Mouse (Mus musculus): ENCODE data around the gene Olfr1265. TPM values are rescaled to one million over a fixed set of nuclear protein-coding genes. Genes with fewer than 3 reads are reported as not detected.

Gene Olfr1265
- polyA plus RNA-seq (2012), result not detected in 2 replicates

DNA sequence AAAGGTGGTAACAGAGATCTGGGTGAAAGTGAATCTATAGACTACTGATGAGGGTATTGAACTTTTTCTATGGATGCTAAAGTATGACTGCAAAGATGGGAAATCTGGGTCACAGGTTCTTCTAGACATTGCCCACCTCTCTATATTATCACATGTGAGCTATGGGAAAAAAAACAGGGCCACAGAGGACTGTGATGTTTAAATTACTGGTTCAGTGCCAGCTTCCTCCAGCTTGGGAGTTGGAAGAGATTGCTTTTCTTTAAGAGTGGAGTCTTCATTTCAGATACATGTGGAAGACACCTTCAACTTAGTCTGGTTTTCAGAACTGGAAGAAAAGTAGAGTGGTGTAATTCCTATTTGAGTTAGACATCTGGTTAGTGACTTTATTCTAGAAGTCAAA is at the start of gene Olfr1265:
Gene Olfr1265 (plus strand): TSS at position 301 of the 400 bp plus-strand sequence.

DNA sequence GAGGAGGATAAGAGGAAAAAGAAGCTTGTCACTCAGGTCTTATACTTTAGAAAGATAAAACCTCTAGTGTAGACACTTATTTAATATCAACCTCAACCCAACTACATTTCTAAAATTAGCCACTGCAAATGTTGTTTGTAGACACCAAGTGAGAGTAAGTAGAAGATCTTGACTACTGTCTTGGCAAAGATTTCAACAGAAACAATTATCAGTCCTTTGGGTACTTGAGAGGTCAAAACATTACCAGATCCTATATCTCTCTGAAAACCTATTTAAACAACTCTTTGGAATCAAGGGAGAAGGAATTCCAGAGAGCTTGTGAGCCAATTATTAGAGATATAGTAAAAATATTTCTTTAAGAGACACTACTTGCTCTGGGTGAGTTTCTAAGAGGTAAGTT is 44.2 kb upstream of the Olfr1265 start, which contains the start of gene Olfr1261:
Gene Olfr1261 (plus strand): TSS at position 301 of the 400 bp plus-strand sequence.

DNA sequence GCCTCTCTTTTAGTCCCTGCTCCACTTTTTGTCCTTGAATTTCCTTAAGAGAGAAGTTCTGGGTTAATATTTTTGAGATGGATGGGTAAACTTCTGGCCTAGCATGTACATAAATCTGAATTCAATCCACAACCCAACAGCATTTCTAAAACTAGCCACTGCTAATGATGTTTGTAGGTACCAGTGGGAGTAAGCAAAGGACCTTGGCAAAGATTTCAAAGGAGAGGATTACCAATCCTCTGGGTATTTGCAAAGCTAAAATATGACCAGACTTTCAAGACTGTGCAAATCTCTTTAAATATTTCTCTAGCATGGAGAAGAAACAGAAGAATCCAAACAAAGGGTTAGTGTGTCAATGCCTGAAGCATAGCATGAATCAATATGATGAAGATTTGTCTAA is 35.3 kb upstream of the Olfr1265 start, which contains the start of gene Olfr1262:
Gene Olfr1262 (plus strand): TSS at position 301 of the 400 bp plus-strand sequence.

DNA sequence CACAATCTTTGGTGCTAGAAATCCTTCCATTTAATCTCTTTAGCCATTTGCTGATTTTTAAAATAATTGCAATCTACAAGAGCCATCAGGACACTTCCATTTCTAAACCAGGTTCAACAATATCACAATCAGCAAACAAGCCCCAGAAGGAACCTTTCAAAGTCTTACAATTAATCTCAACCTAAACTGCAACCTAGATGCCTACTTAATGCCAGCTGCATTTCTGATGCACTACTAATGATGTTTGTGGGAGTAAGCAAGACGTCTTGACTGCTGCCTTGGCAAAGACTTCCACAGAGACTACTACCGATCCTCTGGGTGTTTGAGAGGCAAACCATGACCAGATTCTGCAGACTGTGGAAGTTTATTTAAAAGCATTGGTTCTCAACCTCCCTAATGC is 23.3 kb upstream of the Olfr1265 start, which contains the start of gene Olfr1263:
Gene Olfr1263 (plus strand): TSS at position 301 of the 400 bp plus-strand sequence.

DNA sequence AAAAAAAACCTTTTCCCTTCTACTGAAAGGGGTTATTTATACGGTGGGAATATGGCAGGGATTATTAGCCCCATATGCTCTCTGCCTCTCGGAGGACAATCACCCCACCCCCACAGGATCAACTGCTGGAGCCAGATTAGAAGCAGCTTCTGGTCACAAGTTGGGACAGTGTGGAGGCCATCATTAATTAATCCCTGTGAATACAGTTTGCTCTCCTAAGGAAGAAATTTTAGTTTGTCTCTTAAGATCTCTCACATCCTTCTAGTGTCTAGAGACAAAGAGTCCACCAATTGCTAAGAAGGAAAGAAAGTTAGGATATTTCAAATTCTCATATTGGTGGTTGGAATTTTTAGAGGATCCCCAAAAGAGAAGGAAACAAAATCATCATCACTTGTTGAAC is 9.7 kb upstream of the Olfr1265 start, which contains the start of gene Olfr1264:
Gene Olfr1264 (minus strand): TSS at position 101 of the 400 bp plus-strand sequence.

DNA sequence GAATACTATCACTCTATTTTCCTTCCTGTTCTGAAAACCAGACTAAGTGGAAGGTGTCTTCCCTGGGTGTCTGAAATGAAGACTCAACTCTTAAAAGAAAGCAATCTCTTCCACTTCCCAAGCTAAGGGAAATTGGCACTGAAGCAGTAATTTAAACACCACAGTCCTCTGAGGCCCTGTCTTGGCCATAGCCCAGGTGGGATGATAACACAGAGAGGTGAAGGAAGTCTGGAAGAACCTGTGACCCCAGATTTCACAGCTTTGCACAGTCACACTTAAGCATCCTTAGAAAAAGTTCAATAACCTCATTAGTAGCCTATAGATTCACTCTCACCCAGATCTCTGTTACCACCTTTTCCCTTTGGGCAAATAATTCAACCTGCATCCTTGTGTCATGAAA is 28.4 kb downstream of the Olfr1265 start, which contains the start of gene Olfr140:
Gene Olfr140 (minus strand): TSS at position 101 of the 400 bp plus-strand sequence.

Other genes with a start within 250 kb of the Olfr1265 start
- gene Olfr1254, start 241.7 kb upstream of the Olfr1265 start, polyA plus RNA-seq (2012), result not detected in 2 replicates
- not detected in 2 replicates for gene Olfr1255, start 223.3 kb upstream of the Olfr1265 start, polyA plus RNA-seq (2012)
- not detected in 2 replicates for gene Olfr1256, start 193.8 kb upstream of the Olfr1265 start, polyA plus RNA-seq (2012)
- gene Olfr48, start 187.1 kb upstream of the Olfr1265 start, polyA plus RNA-seq (2012), result not detected in 2 replicates
- gene Olfr1257, start 156.9 kb upstream of the Olfr1265 start, polyA plus RNA-seq (2012), result not detected in 2 replicates
- gene Olfr1258, start 108.0 kb upstream of the Olfr1265 start, polyA plus RNA-seq (2012), result 0.01 TPM in 1 of 2 replicates, not detected in the other
- gene Olfr1259, start 86.7 kb upstream of the Olfr1265 start, polyA plus RNA-seq (2012), result not detected in 2 replicates
- gene Olfr1260, start 61.0 kb upstream of the Olfr1265 start, polyA plus RNA-seq (2012), result not detected in 2 replicates
- gene Olfr1261, start 44.1 kb upstream of the Olfr1265 start, polyA plus RNA-seq (2012), result not detected in 2 replicates
- gene Olfr1262, start 35.2 kb upstream of the Olfr1265 start, polyA plus RNA-seq (2012), result not detected in 2 replicates
- 0.03 TPM in 1 of 2 replicates, not detected in the other for gene Olfr1263, start 23.2 kb upstream of the Olfr1265 start, polyA plus RNA-seq (2012)
- gene Olfr1264, start 9.8 kb upstream of the Olfr1265 start, polyA plus RNA-seq (2012), result not detected in 2 replicates
- gene Olfr140, start 28.3 kb downstream of the Olfr1265 start, polyA plus RNA-seq (2012), result 0.08 TPM in 1 of 2 replicates, not detected in the other
- gene Olfr1269, start 86.1 kb downstream of the Olfr1265 start, polyA plus RNA-seq (2012), result not detected in 2 replicates
- 0.02 TPM in 1 of 2 replicates, not detected in the other for gene Olfr32, start 107.0 kb downstream of the Olfr1265 start, polyA plus RNA-seq (2012)
- gene Olfr1270, start 117.8 kb downstream of the Olfr1265 start, polyA plus RNA-seq (2012), result 0.02 TPM in 1 of 2 replicates, not detected in the other
- not detected in 2 replicates for gene Olfr1506, start 189.2 kb downstream of the Olfr1265 start, polyA plus RNA-seq (2012)
- not detected in 2 replicates for gene Olfr142, start 222.3 kb downstream of the Olfr1265 start, polyA plus RNA-seq (2012)
- gene Olfr1271, start 235.7 kb downstream of the Olfr1265 start, polyA plus RNA-seq (2012), result not detected in 2 replicates

Measured in megakaryocyte-erythroid progenitor cell, adult 5 weeks (primary cell).